Mouse (Mus musculus) ES-E14 (cell line): ENCODE results near the gene Fitm1. TPM values are rescaled to one million over a fixed set of nuclear protein-coding genes. Genes with fewer than 3 reads are reported as not detected.

ENCODE experiments used
- DNase-seq: peaks from one replicate; pipeline ENCODE4 v3.0.0-alpha.2; 2013; ENCODE audit warnings: low read depth, low spot score
- H3K27ac ChIP-seq: 2 replicates; pipeline ENCODE4 v1.5.1; 2012; ENCODE audit warnings: low read depth, mild to moderate bottlenecking, low read length, moderate library complexity, mixed read lengths; ENCODE audit not compliant: poor library complexity, insufficient read depth, severe bottlenecking
- H3K36me3 ChIP-seq: 2 replicates; pipeline ENCODE4 v1.6.1; 2012; ENCODE audit warnings: mild to moderate bottlenecking, low read length, moderate library complexity, mixed read lengths; ENCODE audit not compliant: control insufficient read depth, poor library complexity, insufficient read depth, severe bottlenecking
- H3K4me1 ChIP-seq, 2 experiments: fragments of 150-350 bp in 1 of 2; sonication (generic) in 1 of 2; 2 replicates each; pipeline ENCODE4 v1.6.1; 2012; ENCODE audit warnings: low read length in 2 of 2, mild to moderate bottlenecking in 1 of 2, mixed read lengths in 1 of 2; ENCODE audit not compliant: control insufficient read depth in 2 of 2, insufficient read depth in 2 of 2, poor library complexity in 1 of 2
- H3K4me3 ChIP-seq, 2 experiments: fragments of 150-350 bp in 1 of 2; sonication (generic) in 1 of 2; 2 replicates each; pipeline ENCODE4 v1.5.1; 2012; ENCODE audit warnings: low read length in 2 of 2, low read depth in 1 of 2, mild to moderate bottlenecking in 1 of 2, mixed read lengths in 1 of 2; ENCODE audit not compliant: insufficient read depth in 1 of 2, poor library complexity in 1 of 2, severe bottlenecking in 1 of 2
- H3K9ac ChIP-seq: 2 replicates; pipeline ENCODE4 v1.6.1; 2012; ENCODE audit warnings: low read depth, mild to moderate bottlenecking, low read length, mixed read lengths; ENCODE audit not compliant: poor library complexity, insufficient read depth, severe bottlenecking
- H3K9me3 ChIP-seq: fragments of 150-350 bp; sonication (generic); 2 replicates; pipeline ENCODE4 v1.6.1; 2012; ENCODE audit warnings: low read depth, mild to moderate bottlenecking, low read length; ENCODE audit not compliant: control insufficient read depth, insufficient read depth
- CHD2 ChIP-seq: IDR thresholded peaks from 2 replicates; pipeline ENCODE4 v1.6.1; 2014; ENCODE audit warnings: mild to moderate bottlenecking, low read depth, low read length, inconsistent platforms
- HCFC1 ChIP-seq: IDR thresholded peaks from 2 replicates; pipeline ENCODE4 v1.6.1; 2012; ENCODE audit warnings: low read length, inconsistent platforms, borderline replicate concordance; ENCODE audit not compliant: insufficient read depth
- MAFK ChIP-seq: IDR thresholded peaks from 2 replicates; pipeline ENCODE4 v1.6.1; 2014; ENCODE audit warnings: mild to moderate bottlenecking, low read depth, low read length, inconsistent platforms; ENCODE audit not compliant: insufficient read depth
- ZC3H11A ChIP-seq: IDR thresholded peaks from 2 replicates; pipeline ENCODE4 v1.6.1; 2012; ENCODE audit warnings: low read depth, mild to moderate bottlenecking, inconsistent platforms, low read length, borderline replicate concordance
- ZNF384 ChIP-seq: IDR thresholded peaks from 2 replicates; pipeline ENCODE4 v1.6.1; 2012; ENCODE audit warnings: low read depth, low read length, inconsistent platforms
- in situ Hi-C, 2 experiments: fragments of 600-800 bp; cut with MboI; formaldehyde crosslinking; loops; one replicate each; pipeline ENCODE4 v1.15.1; 2025; ENCODE audit warnings: low sequenced_read_pairs in 2 of 2, inconsistent platforms in 1 of 2; ENCODE audit not compliant: unreplicated experiment in 2 of 2
- total RNA-seq: library from RNA; depleted of rRNA; stranded (reverse); fragments of 300-350 nt; gene quantifications from 2 replicates; pipeline ENCODE4 v1.2.3, GENCODE M21; 2012

The Fitm1 gene
- total RNA-seq, 1 experiment, result 0.71 TPM

DNA sequence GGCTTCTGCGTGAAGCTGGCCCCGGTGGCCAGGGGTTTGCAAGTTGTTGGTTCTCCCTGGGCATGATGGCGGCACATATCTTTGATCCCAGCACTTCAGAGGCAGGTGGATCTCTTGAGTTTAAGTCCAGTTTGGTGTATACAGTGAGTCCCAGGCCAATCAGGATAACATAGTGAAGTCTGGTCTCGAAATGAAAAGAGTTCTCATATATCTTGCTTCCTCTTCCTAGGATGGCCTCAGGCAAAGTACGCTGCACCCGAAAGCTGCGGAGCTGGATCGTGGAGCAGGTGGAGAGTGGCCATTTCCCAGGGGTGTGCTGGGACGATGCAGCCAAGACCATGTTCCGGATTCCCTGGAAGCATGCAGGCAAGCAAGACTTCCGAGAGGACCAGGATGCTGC is 29.4 kb downstream of the Fitm1 start:
- peaks cover 0 to 15% of the 10 kb centered on the region in 2 experiments; a peak in 2 of 4 replicates for H3K4me1 ChIP-seq
- TF ChIP-seq ZC3H11A (no peak), HCFC1 (no peak), ZNF384 (no peak)

DNA sequence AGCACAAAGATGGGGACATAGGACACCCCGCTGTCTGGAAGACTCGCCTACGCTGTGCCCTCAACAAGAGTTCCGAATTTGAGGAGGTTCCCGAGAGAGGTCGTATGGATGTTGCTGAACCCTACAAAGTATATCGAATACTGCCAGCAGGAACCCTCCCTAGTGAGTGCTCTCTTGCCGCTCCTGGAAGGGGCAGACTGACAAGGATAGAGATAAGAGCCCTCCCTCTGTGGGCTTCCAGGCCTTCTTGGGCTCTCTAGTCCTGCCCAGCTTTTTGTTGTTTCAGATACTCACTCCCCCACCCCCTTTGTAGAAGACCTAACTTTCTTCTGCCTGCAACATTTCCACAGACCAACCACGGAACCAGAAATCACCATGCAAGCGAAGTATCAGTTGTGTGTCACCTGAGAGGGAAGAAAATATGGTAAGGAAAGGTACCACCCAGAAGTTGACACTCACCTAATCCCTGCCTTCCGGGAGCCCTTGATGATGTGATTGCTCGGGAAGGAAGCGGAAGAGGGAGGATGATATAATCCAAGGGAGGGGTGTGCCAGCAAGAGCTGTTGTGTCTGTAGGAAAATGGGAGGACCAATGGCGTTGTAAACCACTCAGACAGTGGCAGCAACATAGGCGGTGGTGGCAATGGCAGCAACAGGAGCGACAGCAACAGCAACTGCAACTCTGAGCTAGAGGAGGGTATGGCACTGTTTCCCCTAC is 30.5 kb downstream of the Fitm1 start:
- no peak overlapping the region for H3K27ac ChIP-seq
- no peak overlapping the region for H3K4me3 ChIP-seq
- in situ Hi-C loops, result no loop called here
- peaks cover 47% of the 10 kb centered on the region for H3K36me3 ChIP-seq
- H3K9ac ChIP-seq, result peak overlapping the region; percentile 16; the same call in 1 of the 2 replicates
- no peaks in the 10 kb centered on the region for H3K9me3 ChIP-seq
- TF ChIP-seq ZNF384 (no peak), ZC3H11A (no peak), MAFK (no peak), CHD2 (no peak)
- no peak for DNase-seq
- H3K4me1 ChIP-seq, result peaks cover 0 to 15% of the 10 kb centered on the region in 2 experiments; a peak in 2 of 4 replicates

More for the DNA sequence above, 29.4 kb downstream of the Fitm1 start:
- Histone ChIP-seq H3K36me3 (peaks cover 45% of the 10 kb centered on the region), H3K9ac (peak overlapping the region; percentile 54; the same call in 1 of the 2 replicates), H3K9me3 (no peaks in the 10 kb centered on the region), H3K4me3 (peak overlapping the region; percentile 56 to 59; a peak in 3 of 4 replicates), H3K27ac (peak overlapping the region; percentile 96; the same call in 1 of the 2 replicates)
- no peak for DNase-seq
- in situ Hi-C loops, result no loop called here

DNA sequence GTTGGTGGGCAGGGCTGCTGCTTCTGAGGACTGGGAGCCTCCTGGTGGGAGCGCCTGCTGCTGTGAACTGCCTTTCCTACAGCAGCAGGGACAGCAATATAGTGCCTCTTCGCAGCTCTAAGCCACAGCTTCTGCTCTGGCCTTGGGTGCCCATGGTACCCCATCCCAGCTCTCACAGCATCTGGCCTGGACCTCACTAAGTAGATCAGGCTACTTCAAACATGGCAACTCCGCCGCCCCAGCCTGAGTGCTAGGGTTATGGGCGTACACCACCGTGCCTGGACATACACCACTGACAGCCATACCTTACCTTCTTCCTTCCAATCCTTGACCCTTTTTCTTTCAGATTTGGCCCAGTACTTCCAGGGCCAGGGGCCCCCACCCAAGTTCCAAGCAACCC is 32.9 kb downstream of the Fitm1 start:
- Histone ChIP-seq H3K36me3 (peaks cover 29% of the 10 kb centered on the region), H3K9me3 (no peaks in the 10 kb centered on the region), H3K9ac (no peak overlapping the region), H3K27ac (no peak overlapping the region), H3K4me1 (peaks cover 0 to 9% of the 10 kb centered on the region in 2 experiments; a peak in 2 of 4 replicates), H3K4me3 (no peak overlapping the region)
- in situ Hi-C loops, result no loop called here
- DNase-seq, result no peak
- TF ChIP-seq HCFC1, result no peak
- TF ChIP-seq CHD2, result no peak
- no peak for TF ChIP-seq ZNF384
- TF ChIP-seq ZC3H11A, result no peak
- no peak for TF ChIP-seq MAFK

DNA sequence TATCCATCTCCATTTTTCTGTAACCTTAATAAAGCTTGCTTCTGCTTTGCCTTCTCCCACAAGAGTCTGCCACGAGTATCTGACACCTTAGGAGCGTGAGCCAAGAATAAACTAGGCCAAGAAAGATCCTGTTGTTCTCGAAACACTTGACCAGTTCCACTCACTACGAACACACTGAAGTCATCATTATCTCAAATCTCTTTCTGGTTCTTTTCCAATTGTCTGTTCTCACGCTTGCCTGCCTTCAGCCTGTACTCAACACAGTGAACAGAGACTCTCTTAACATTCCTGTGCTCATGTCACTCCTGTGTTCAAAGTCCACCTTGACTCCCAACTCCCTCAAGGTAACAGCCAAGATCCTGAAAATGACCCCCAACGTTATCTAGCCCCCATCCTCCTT is 37.9 kb downstream of the Fitm1 start:
- Histone ChIP-seq H3K9ac (no peak overlapping the region), H3K9me3 (no peaks in the 10 kb centered on the region), H3K4me1 (peaks cover 0 to 2% of the 10 kb centered on the region in 2 experiments; a peak in 1 of 4 replicates), H3K4me3 (no peak overlapping the region), H3K36me3 (peaks cover 9% of the 10 kb centered on the region), H3K27ac (no peak overlapping the region)
- DNase-seq, result no peak
- TF ChIP-seq MAFK (no peak), ZC3H11A (no peak), ZNF384 (no peak), HCFC1 (no peak), CHD2 (no peak)
- in situ Hi-C loops, result no loop called here
